ENCODE assay signal across 11 mouse cellular contexts in the genomic region with DNA sequence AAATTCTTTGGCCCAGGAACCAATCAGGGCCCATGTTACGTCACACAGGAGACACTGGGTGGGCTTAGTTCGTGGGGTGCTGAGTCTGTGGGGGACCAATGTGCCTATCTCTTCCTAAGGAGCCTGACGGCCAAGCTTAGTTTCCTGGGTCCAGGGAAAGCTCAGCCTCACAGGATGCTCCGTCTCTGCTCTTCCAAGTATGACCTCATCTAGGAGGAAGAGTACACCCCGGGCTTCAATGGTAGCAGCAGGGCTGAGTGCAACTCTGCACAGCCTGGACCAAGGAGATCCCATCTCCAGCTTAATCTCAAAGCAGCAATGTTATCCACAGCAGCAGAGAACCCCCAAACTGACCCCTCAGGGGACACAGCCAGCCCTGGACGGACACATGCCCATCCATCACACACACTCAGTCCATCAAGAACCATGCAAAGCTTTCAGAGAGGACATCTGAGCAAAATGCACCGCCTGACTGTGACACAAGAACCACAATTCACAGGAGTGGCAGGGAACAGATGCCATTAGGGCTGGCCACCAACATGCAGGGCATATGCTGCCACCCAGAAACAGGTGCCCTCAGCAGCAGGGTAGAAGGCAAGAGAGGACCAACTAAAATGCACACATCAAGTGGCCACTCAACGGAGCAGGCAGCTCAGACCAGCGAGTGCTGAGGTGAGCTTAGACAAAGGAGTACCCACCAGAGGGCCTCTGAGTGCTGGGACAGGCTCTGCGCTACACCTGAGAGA. TPM values are rescaled to one million over a fixed set of nuclear protein-coding genes. Genes with fewer than 3 reads are reported as not detected.
DNase-seq lines count a peak whose midpoint lies in the region; ATAC-seq and TF ChIP-seq lines count a peak whose summit lies in the region.
"Had no signal": no experiment of that assay in that cellular context is flagged by ENCODE, and none has a peak within 500 bp of the region (broad histone marks: within the 10 kb centered on the region; RNA-seq: fewer than 3 reads in every experiment).

No protein-coding gene starts in this region.

- no peak overlapping the region for H3K4me3 ChIP-seq in forebrain, embryonic 12.5 days (replicated peaks)
- no peak overlapping the region for H3K4me3 ChIP-seq in forebrain, embryonic 11.5 days (ENCODE audit: low read depth, low read length)
- no peak overlapping the region for H3K4me3 ChIP-seq in left cerebral cortex, adult 2 months
- H3K4me3 ChIP-seq in forebrain, embryonic 15.5 days, result no peak overlapping the region
- no peak overlapping the region for H3K4me3 ChIP-seq in midbrain, postnatal 0 days (ENCODE audit: low read depth, low read length)
- H3K4me3 ChIP-seq: lung, embryonic 15.5 days had no signal

- intact Hi-C loops in left cerebral cortex, adult 2 months (cut with DNase I), result no loop called here

- no peak for DNase-seq in forebrain, embryonic 11.5 days (ENCODE audit: low spot score)
- DNase-seq in left cerebral cortex, adult 2 months (ENCODE audit: extremely low spot score in 1 of 2, low spot score in 2 of 2), result no peak
- no peak for DNase-seq in left cerebral cortex, adult 8-10 months (ENCODE audit: low spot score in 2 of 2)
- no peak for DNase-seq in midbrain, postnatal 0 days (ENCODE audit: low spot score)
- DNase-seq in c-Kit-positive CD71-positive TER-119-positive erythroid progenitor cells, embryonic 14.5 days (ENCODE audit: low spot score), result no peak
- DNase-seq in kidney, adult 18-20 months, result no peak
- DNase-seq: adrenal gland, postnatal 25 days; kidney, adult 8-10 months had no signal

- 0 out of 2 replicates have a peak overlapping the region, but pooled peaks have one; percentile 80 for H3K27ac ChIP-seq in forebrain, embryonic 12.5 days
- H3K27ac ChIP-seq in forebrain, embryonic 11.5 days (ENCODE audit: low read depth, low read length), result no peak overlapping the region
- peak overlapping the region; percentile 80; the same call in 1 of the 2 replicates for H3K27ac ChIP-seq in left cerebral cortex, adult 2 months
- no peak overlapping the region for H3K27ac ChIP-seq in forebrain, embryonic 15.5 days (replicated peaks)
- no peak overlapping the region for H3K27ac ChIP-seq in midbrain, postnatal 0 days (ENCODE audit: low read depth, low read length)
- H3K27ac ChIP-seq: lung, embryonic 15.5 days had no signal

- peak overlapping the region; percentile 9; the same call in 1 of the 2 replicates for H3K9ac ChIP-seq in forebrain, embryonic 12.5 days
- no peak overlapping the region for H3K9ac ChIP-seq in forebrain, embryonic 11.5 days (ENCODE audit: low read length)
- no peak overlapping the region for H3K9ac ChIP-seq in forebrain, embryonic 15.5 days (replicated peaks)
- H3K9ac ChIP-seq in midbrain, postnatal 0 days (replicated peaks; ENCODE audit: low read length, poor library complexity, severe bottlenecking), result peak overlapping the region; percentile 39; the same call in 1 of the 2 replicates
- H3K9ac ChIP-seq: lung, embryonic 15.5 days had no signal

- H3K4me1 ChIP-seq in forebrain, embryonic 12.5 days, result peaks cover 56% of the 10 kb centered on the region
- peaks cover 28% of the 10 kb centered on the region for H3K4me1 ChIP-seq in forebrain, embryonic 11.5 days (replicated peaks; ENCODE audit: control insufficient read depth, insufficient read depth, low read length)
- peaks cover 55% of the 10 kb centered on the region for H3K4me1 ChIP-seq in forebrain, embryonic 15.5 days
- H3K4me1 ChIP-seq in midbrain, postnatal 0 days (ENCODE audit: insufficient read depth, low read length), result peaks cover 34% of the 10 kb centered on the region

- H3K9me3 ChIP-seq in forebrain, embryonic 12.5 days, result no peaks in the 10 kb centered on the region
- H3K9me3 ChIP-seq in forebrain, embryonic 11.5 days (ENCODE audit: control insufficient read depth, low read length), result no peaks in the 10 kb centered on the region
- H3K9me3 ChIP-seq in forebrain, embryonic 15.5 days, result no peaks in the 10 kb centered on the region
- H3K9me3 ChIP-seq in midbrain, postnatal 0 days (ENCODE audit: low read length), result no peaks in the 10 kb centered on the region
- H3K9me3 ChIP-seq: lung, embryonic 15.5 days had no signal

- no peak for TF ChIP-seq CTCF in left cerebral cortex, adult 2 months (IDR thresholded peaks at IDR 0.05)
- TF ChIP-seq CTCF in midbrain, postnatal 0 days (IDR thresholded peaks at IDR 0.05), result no peak

- no peaks in the 10 kb centered on the region for H3K27me3 ChIP-seq in forebrain, embryonic 12.5 days
- H3K27me3 ChIP-seq in forebrain, embryonic 11.5 days (ENCODE audit: control insufficient read depth, insufficient read depth, low read length), result no peaks in the 10 kb centered on the region
- no peaks in the 10 kb centered on the region for H3K27me3 ChIP-seq in forebrain, embryonic 15.5 days
- no peaks in the 10 kb centered on the region for H3K27me3 ChIP-seq in midbrain, postnatal 0 days (ENCODE audit: insufficient read depth, low read length)
- H3K27me3 ChIP-seq: lung, embryonic 15.5 days had no signal

- no peak for ATAC-seq in forebrain, embryonic 12.5 days (ENCODE audit: low FRiP score)
- no peak for ATAC-seq in forebrain, embryonic 11.5 days (replicated peaks; ENCODE audit: low FRiP score)
- no peak for ATAC-seq in forebrain, embryonic 15.5 days (replicated peaks)
- no peak for ATAC-seq in midbrain, postnatal 0 days (ENCODE audit: low FRiP score)

- WGBS in forebrain, embryonic 12.5 days, result 85% methylated on average over 10 of the region's 10 CpGs
- 83% methylated on average over 10 of the region's 10 CpGs for WGBS in forebrain, embryonic 11.5 days
- 77% methylated on average over 10 of the region's 10 CpGs for WGBS in forebrain, embryonic 15.5 days
- WGBS in midbrain, postnatal 0 days, result 83% methylated on average over 10 of the region's 10 CpGs

- H3K4me2 ChIP-seq in forebrain, embryonic 12.5 days, result peak overlapping the region; percentile 19
- H3K4me2 ChIP-seq in forebrain, embryonic 11.5 days (ENCODE audit: low read depth, low read length, severe bottlenecking), result no peak overlapping the region
- H3K4me2 ChIP-seq in forebrain, embryonic 15.5 days (replicated peaks), result peak overlapping the region; percentile 77; the same call in 1 of the 2 replicates
- 0 out of 2 replicates have a peak overlapping the region, but pooled peaks have one; percentile 1 for H3K4me2 ChIP-seq in midbrain, postnatal 0 days (ENCODE audit: low read depth, low read length, poor library complexity, severe bottlenecking)

- peaks cover 22% of the 10 kb centered on the region for H3K36me3 ChIP-seq in forebrain, embryonic 12.5 days (replicated peaks)
- H3K36me3 ChIP-seq in forebrain, embryonic 11.5 days (ENCODE audit: control insufficient read depth, insufficient read depth, low read length), result no peaks in the 10 kb centered on the region; the same call in 1 of the 2 replicates
- peaks cover 6% of the 10 kb centered on the region for H3K36me3 ChIP-seq in forebrain, embryonic 15.5 days
- peaks cover 14% of the 10 kb centered on the region for H3K36me3 ChIP-seq in midbrain, postnatal 0 days (ENCODE audit: insufficient read depth, low read length)

RNA-seq across cellular contexts. Expression of a gene that starts 2.9 kb away (rescaled TPM):
- 39.4 and 41.0 TPM in 2 replicates for polyA plus RNA-seq in forebrain, embryonic 12.5 days (2016; fragmentation: Nextera tagmentation; extraction: Ambion mirVana)
- 25.1 and 26.3 TPM in 2 replicates for polyA plus RNA-seq in forebrain, embryonic 11.5 days (2014; fragmentation: Nextera tagmentation; extraction: Ambion mirVana)
- total RNA-seq in left cerebral cortex, adult 2 months (2021), result 10 to 100 TPM; 63.3 to 67.9 TPM
- total RNA-seq in left cerebral cortex, adult 8-10 months (2022), result 10 to 100 TPM; 65.4 to 71.4 (median 69.0) TPM
- 39.8 and 40.8 TPM in 2 replicates for polyA plus RNA-seq in forebrain, embryonic 15.5 days (2015; fragmentation: Nextera tagmentation; extraction: Ambion mirVana)
- total RNA-seq in midbrain, postnatal 0 days (2014; rRNA removed), result 55.2 and 67.8 TPM in 2 replicates
- polyA plus RNA-seq in midbrain, postnatal 0 days (2015; fragmentation: Nextera tagmentation; extraction: Ambion mirVana), result 44.8 and 48.5 TPM in 2 replicates

RNA-seq across cellular contexts. Expression of a gene that starts 32.5 kb away (rescaled TPM):
- 9.4 and 10.4 TPM in 2 replicates for polyA plus RNA-seq in forebrain, embryonic 12.5 days (2016; fragmentation: Nextera tagmentation; extraction: Ambion mirVana)
- 6.3 and 7.0 TPM in 2 replicates for polyA plus RNA-seq in forebrain, embryonic 11.5 days (2014; fragmentation: Nextera tagmentation; extraction: Ambion mirVana)
- 10 to 100 TPM; 24.6 to 25.4 TPM for total RNA-seq in left cerebral cortex, adult 2 months (2021)
- total RNA-seq in left cerebral cortex, adult 8-10 months (2022), result 10 to 100 TPM; 21.6 to 25.5 (median 23.3) TPM
- polyA plus RNA-seq in forebrain, embryonic 15.5 days (2015; fragmentation: Nextera tagmentation; extraction: Ambion mirVana), result 16.5 and 18.2 TPM in 2 replicates
- total RNA-seq in midbrain, postnatal 0 days (2014; rRNA removed), result 15.9 and 18.5 TPM in 2 replicates
- polyA plus RNA-seq in midbrain, postnatal 0 days (2015; fragmentation: Nextera tagmentation; extraction: Ambion mirVana), result 9.7 and 10.4 TPM in 2 replicates

RNA-seq across cellular contexts. Expression of a gene that starts 39.2 kb away (rescaled TPM):
- 12.1 and 12.6 TPM in 2 replicates for polyA plus RNA-seq in forebrain, embryonic 12.5 days (2016; fragmentation: Nextera tagmentation; extraction: Ambion mirVana)
- polyA plus RNA-seq in forebrain, embryonic 11.5 days (2014; fragmentation: Nextera tagmentation; extraction: Ambion mirVana), result 12.0 and 12.2 TPM in 2 replicates
- total RNA-seq in left cerebral cortex, adult 2 months (2021), result 10 to 100 TPM; 25.9 to 30.2 TPM
- 10 to 100 TPM; 31.9 to 33.7 (median 32.4) TPM for total RNA-seq in left cerebral cortex, adult 8-10 months (2022)
- 21.8 and 22.6 TPM in 2 replicates for polyA plus RNA-seq in forebrain, embryonic 15.5 days (2015; fragmentation: Nextera tagmentation; extraction: Ambion mirVana)
- 16.6 and 19.8 TPM in 2 replicates for total RNA-seq in midbrain, postnatal 0 days (2014; rRNA removed)
- 32.7 and 34.8 TPM in 2 replicates for polyA plus RNA-seq in midbrain, postnatal 0 days (2015; fragmentation: Nextera tagmentation; extraction: Ambion mirVana)

Comparison
In these comparisons a context has a peak if more than half of its experiments do, and no peak if none do; other contexts are left out.
1. H3K27ac ChIP-seq: peak in forebrain, embryonic 12.5 days (single experiment) and left cerebral cortex, adult 2 months (single experiment); none in forebrain, embryonic 11.5 days (single experiment), forebrain, embryonic 15.5 days (single experiment) and midbrain, postnatal 0 days (single experiment).
2. H3K9ac ChIP-seq: peak in forebrain, embryonic 12.5 days (single experiment) and midbrain, postnatal 0 days (single experiment); none in forebrain, embryonic 11.5 days (single experiment) and forebrain, embryonic 15.5 days (single experiment).